Mouse (Mus musculus) thymus, postnatal 4 days (tissue): ENCODE results near the gene Gcm1.

Source experiments
- DNase-seq: peaks from one replicate; pipeline ENCODE4 v3.0.0; 2021

Gene Gcm1

DNA sequence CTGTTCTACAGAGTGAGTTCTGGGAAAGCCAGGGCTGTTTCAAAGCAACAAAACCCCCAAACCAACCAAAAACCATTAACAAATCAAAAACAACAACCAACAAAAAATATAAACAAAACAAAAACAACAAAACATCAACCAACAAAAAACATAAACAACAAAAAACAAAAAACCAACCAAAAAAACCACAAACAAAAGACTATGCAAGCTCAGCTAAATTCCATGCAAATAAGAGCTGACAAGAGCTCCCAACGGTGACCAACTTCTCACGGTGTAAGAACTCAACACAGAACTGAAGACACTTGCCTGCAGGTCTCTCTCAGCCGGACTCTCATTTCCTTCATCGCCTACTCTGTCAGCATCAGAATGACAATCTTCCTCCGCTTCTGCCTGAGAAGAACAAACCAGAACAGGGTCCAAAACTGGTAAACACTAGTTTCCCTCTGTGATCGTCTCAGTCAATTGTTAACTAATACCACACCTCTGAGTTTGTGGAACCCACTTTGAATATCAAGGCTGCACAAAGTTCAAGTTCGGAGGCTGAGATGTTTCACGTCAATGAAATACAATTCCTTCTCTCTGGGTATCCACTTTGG lies 52.3 kb downstream of the Gcm1 start:
- no peak for DNase-seq

- DNase-seq, result no peak
Observed at GRCm38 (mm10) chr9:78104973-78105372, 53.2 kb downstream of the Gcm1 start.

GRCm38 (mm10) chr9:78105501-78105932 lies 53.8 kb downstream of the Gcm1 start:
- DNase-seq, result no peak

- DNase-seq, result no peak
Observed at GRCm38 (mm10) chr9:78106821-78107220, 55.1 kb downstream of the Gcm1 start.

DNA sequence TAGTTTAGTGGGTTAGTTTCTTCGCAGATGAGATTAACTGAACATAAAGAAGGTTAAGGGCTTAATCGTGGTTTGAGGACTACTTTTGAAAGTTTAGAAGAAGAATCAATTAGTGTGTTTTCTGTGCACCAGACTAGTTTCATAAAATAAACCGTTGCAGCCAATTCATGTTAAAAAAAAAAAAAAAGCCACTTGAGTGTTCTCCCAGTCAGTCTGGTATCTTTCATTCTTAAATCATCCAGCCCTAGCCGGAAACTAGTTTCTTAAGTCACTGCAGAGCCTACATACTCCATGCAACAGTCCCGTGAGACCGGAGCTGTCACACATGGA lies 55.8 kb downstream of the Gcm1 start:
- no peak for DNase-seq

DNA sequence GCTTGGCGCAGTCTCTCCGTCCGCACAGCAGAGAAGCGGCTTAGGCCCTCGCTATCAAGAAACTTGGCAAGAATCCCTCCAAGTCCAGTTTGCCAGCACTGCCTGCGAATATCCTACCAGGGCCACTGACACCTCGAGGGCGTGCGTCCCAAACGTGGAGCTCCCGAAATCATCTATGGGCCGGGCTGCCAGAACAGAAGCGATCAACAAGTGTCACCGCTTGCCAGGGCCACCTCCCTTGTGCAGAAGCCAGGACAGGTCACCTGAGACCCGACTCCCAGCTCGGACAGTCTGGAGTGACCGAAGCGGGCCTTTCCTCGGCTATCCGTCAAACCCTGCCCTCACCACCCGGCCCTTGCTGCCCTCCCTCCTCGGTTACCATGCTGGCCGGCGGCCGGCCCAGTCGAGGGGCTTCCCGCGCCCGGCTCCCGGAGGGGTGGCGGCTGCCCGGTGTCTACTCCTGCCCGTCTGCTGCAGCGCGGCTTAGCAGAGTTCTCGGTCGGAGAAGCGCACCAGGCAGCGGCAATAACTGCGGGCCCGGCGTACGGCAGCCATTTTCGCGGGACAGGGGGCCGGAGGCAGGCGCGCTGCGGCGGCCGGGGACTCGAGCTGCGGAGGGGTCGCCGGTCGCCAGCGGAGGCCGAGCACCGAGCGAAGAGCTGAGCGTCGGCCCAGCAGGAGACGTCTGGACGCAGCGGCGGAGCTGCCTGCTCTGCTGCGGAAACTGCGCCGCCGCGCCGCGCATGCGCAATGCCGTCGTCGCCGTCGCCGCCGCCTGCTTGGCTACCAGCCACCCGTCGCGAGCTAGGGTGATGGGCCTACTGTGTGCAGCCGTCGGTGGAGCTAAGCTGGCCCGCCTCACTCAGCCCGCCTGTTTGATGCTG lies 56.4 kb downstream of the Gcm1 start:
- DNase-seq, result peak; percentile 88

DNA sequence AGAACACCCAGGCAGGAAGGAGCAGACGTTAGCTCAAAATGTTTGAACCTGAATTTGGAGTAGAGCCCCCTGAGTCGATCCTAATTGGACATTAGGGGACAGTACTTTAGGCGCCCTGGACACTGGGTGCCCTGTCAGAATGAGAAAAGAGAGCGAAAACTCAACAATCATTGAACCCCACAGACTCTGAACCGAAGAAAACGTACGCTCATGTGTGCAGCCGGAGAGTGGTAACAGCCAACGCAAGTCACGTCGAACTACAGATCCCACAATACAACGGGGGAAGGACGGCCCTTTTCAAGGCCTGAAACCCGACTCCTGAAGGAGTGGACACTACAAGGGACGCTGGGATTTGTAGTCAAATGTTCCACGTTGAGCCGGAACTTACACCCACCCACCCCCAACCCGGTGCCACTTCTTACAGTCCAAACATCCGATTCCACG lies 57.1 kb downstream of the Gcm1 start, which contains the start of the genes Fbxo9 and Ick:
Gene Fbxo9, minus strand, starts transcription at position 270 of the 444 bp plus-strand sequence.
Gene Ick, plus strand, starts transcription at position 397 of the 444 bp plus-strand sequence.
- DNase-seq, result peak; percentile 81

DNA sequence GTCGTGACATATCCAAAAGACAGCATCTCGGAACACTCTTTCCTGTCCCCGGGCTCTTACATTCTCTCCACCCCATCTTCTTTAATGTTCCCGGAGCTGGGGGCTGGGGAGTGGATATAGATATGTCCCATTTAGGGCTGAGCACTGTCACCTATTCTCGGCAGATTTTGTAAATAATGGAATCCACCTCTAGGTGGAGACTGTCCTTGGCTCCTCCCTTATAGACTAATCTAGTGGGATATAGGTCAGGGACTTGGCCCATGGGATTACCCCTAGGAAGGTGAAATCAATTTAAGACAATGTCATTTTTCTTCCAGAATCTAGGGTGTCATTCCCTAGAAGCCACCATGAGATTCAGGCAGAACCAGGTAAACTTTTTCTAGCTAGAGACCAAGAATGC lies 57.9 kb downstream of the Gcm1 start:
- no peak for DNase-seq

DNA sequence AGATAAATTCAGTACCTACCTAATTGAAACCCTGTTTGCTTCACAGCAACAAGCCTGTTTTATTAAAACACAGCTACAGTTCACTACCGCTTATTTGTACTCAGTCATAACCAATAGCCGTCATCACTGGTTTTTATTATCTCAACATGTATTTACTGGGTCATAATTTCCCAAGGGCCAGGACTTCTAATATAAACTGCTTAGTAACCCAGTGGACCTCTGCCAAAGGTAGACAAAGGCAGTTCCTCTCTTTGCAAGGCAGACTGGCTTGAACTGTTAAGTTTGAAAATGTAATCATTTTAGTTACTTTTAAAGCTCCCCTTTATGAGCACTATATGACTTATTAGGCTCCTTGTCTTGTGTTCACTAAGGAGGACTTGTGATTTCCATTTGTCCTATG lies 59.7 kb downstream of the Gcm1 start:
- no peak for DNase-seq

DNA sequence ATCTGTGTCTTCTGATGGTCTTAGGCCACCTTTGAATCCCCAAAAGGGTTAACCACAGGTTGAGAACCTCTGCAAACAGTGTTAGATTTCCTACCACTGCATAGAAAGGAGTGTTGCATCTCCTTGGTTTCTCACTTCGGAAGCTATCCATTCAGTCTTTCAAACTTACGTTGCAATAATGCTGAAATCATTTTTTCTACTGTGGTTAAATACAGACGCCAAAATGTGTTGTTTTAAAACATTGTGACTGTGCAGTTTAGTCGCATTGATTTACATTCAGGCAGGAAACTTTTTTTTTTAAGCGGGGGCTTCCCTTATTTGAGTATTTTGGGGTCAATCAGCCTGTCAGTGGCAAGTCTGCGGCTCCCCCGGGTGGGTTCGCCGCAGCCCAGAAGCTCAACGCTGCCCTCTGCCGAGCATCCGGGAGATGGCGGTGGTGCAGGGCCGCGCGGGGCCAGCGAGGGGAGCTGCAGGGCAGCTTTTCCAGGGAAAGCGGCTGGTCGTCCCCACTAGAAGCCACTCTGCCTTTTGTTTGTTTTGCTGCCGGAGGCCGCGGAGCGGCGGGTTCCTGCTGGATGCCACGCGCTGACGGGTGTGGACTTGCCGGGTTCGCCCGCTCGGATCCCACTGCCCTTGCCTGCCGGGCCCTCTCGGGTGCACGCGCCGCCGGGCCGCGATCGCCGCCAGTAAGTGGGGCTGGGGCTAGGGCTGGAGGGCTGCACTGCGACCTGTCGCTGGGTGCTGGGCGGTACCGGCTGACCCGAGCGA lies 61.2 kb downstream of the Gcm1 start:
- peak; percentile 96 for DNase-seq

DNA sequence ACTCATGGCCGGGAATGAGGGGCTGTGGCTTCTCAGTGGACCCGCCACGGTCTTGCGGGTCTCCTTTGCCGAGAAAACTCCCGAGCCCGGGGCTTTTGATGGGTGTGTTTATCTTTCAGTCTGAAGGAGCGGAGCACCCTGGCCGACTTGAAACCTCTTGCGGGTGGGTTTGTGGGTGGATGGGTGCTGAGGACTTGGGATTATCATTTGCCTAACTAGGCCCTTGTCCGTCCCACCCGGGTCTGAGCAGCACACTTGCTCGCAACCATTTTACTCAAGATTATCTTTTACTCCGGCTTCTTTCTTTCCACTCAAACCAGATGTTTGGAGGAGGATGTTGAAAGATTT lies 61.8 kb downstream of the Gcm1 start:
- DNase-seq, result no peak
